Mouse (Mus musculus) limb, embryonic 14.5 days (tissue): ENCODE measurements at regions not wholly inside any gene's neighbourhood (a gene's known extent, or its start where the extent isn't known, plus 50 kb on each side); places are given as distances from the start of the nearest gene placed in this dataset.
A peak's percentile ranks its signal among the peaks of the same experiment; 100 is the strongest.

Source experiments
- ATAC-seq: fragments of 200-750 bp; cut with Nextera tagmentation; 2 replicates; pipeline ENCODE4 v1.8.0; 2017; ENCODE audit warnings: low read depth, moderate number of reproducible peaks, moderate TSS enrichment; ENCODE audit not compliant: low FRiP score
- DNase-seq: peaks from one replicate; pipeline ENCODE4 v3.0.0-alpha.2; 2015; ENCODE audit warnings: low spot score
- H3K27ac ChIP-seq: fragments of 300-500 bp; sonication (generic); replicated peaks from 2 replicates; pipeline ENCODE4 v1.5.1; 2014; ENCODE audit warnings: low read depth, mild to moderate bottlenecking, low read length, moderate library complexity, mixed read lengths
- H3K27me3 ChIP-seq: fragments of 300-500 bp; sonication (generic); 2 replicates; pipeline ENCODE4 v1.6.1; 2014; ENCODE audit warnings: low read length, mixed read lengths; ENCODE audit not compliant: control insufficient read depth, insufficient read depth
- H3K36me3 ChIP-seq: fragments of 300-500 bp; sonication (generic); 2 replicates; pipeline ENCODE4 v1.6.1; 2014; ENCODE audit warnings: mild to moderate bottlenecking, low read length, moderate library complexity, mixed read lengths; ENCODE audit not compliant: control insufficient read depth, insufficient read depth
- H3K4me1 ChIP-seq: fragments of 300-500 bp; sonication (generic); 2 replicates; pipeline ENCODE4 v1.6.1; 2014; ENCODE audit warnings: antibody characterized with exemption, low read length, mixed read lengths; ENCODE audit not compliant: control insufficient read depth, insufficient read depth
- H3K4me2 ChIP-seq: fragments of 300-500 bp; sonication (generic); replicated peaks from 2 replicates; pipeline ENCODE4 v1.6.1; 2014; ENCODE audit warnings: low read depth, mild to moderate bottlenecking, low read length, moderate library complexity; ENCODE audit not compliant: severe bottlenecking
- H3K4me3 ChIP-seq: fragments of 300-500 bp; sonication (generic); replicated peaks from 2 replicates; pipeline ENCODE4 v1.5.1; 2014; ENCODE audit warnings: low read length
- H3K9ac ChIP-seq: fragments of 300-500 bp; sonication (generic); 2 replicates; pipeline ENCODE4 v1.6.1; 2014; ENCODE audit warnings: mild to moderate bottlenecking, low read depth, low read length, moderate library complexity; ENCODE audit not compliant: severe bottlenecking
- H3K9me3 ChIP-seq: fragments of 300-500 bp; sonication (generic); 2 replicates; pipeline ENCODE4 v1.6.1; 2016; ENCODE audit warnings: low read length; ENCODE audit not compliant: control insufficient read depth
- POLR2A ChIP-seq: fragments of 200-500 bp; IDR thresholded peaks from 2 replicates; pipeline ENCODE4 v1.8.0; 2012; ENCODE audit warnings: inconsistent platforms, mild to moderate bottlenecking, moderate library complexity, borderline replicate concordance; ENCODE audit not compliant: insufficient read depth, insufficient read length; ENCODE audit errors: extremely low read depth
- WGBS: fragments of 180-500 bp; shearing (Covaris S2); extraction: QIAGEN DNeasy Blood & Tissue Kit; methylation state at CpG from one replicate; pipeline ENCODE4 v1.1.7; 2014; 5-methylcytosine and 5-hydroxymethylcytosine counted together

DNA sequence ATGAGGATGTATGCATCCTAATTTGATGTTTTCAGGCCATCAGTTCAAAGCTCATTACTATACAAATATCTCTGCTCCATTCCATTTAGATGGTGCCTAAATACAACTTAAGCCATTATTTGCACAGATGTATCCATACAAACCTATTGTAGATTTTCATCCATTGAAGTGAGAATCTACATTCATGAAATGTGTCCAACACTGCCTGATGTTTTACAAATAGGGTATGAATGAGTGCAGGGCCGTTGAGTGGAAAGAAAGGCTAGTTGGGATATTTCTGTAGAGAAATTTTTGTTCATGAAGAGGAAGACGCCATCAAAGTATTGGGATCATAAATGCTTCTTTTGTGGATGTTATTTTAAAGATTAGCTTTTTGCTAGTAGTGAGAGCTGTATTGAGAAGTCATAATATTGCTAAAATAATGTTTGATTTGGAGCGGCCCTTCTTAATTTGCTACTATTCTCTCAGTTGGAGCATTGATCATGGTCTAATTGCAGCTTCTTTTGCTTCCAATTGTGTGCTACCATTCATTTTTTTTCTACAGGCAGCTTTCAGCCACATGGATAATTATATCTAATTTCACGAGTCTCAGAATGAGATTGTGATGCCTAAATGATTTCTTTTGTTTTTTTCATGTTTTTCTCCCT, 822.9 kb upstream of the Gje1 start:
- H3K27ac ChIP-seq: no peak overlapping the region
- no peaks in the 10 kb centered on the region for H3K27me3 ChIP-seq
- H3K4me3 ChIP-seq: no peak overlapping the region
- no peaks in the 10 kb centered on the region for H3K9me3 ChIP-seq
- WGBS: 87% methylated on average over 4 of the region's 4 CpGs
- H3K36me3 ChIP-seq: no peaks in the 10 kb centered on the region
- no peak for ATAC-seq
- TF ChIP-seq POLR2A: no peak
- H3K4me1 ChIP-seq: no peaks in the 10 kb centered on the region
- H3K4me2 ChIP-seq: no peak overlapping the region
- no peak for DNase-seq
- no peak overlapping the region for H3K9ac ChIP-seq

DNA sequence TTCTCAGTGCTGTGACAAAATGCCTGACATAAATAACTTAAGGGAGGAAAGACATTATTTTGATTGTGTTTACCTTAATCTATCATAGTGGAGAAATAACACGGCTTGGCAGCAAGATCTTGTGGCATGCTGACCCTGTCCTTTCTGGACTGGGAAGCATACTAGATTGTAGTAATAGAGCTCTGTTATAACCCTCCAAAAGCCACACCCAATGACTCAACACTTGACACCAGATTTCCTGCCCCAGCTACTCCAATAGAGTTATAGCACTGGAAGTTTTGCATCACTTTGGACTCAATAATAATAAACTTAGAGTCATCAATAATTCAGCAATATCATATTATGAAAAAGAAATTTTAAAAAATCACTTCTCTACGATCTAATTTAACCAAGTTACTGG, 818.0 kb upstream of the Gje1 start:
- WGBS: 92% methylated on average over 2 of the region's 2 CpGs

DNA sequence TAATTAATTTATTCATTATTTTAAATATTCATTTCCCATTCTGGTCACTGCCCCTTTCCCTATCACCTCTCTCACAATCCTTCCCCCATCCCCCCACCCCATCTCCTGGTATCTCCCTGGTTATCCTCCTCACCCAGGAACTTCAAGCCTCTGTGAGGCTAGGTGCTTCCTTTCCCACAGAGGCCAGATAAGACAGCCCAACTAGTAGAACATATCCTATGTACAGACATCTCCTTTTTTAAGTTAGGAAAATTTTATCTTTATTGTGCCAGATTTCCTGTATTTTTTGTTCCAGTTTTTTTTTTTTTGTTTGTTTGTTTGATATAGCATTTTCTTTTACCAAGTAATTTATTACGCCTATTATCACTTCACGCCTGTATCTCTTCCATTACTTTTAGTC, 769.4 kb upstream of the Gje1 start:
- Histone ChIP-seq H3K9ac (no peak overlapping the region), H3K9me3 (no peaks in the 10 kb centered on the region), H3K36me3 (no peaks in the 10 kb centered on the region), H3K4me3 (no peak overlapping the region), H3K4me1 (no peaks in the 10 kb centered on the region), H3K27ac (no peak overlapping the region), H3K4me2 (no peak overlapping the region), H3K27me3 (no peaks in the 10 kb centered on the region)
- DNase-seq (no peak), ATAC-seq (no peak)
- 94% methylated on average over 2 of the region's 2 CpGs for WGBS
- no peak for TF ChIP-seq POLR2A

More for the DNA sequence above, 818.0 kb upstream of the Gje1 start:
- Histone ChIP-seq H3K4me2 (no peak overlapping the region), H3K36me3 (no peaks in the 10 kb centered on the region), H3K27ac (no peak overlapping the region), H3K27me3 (no peaks in the 10 kb centered on the region), H3K9ac (no peak overlapping the region), H3K9me3 (no peaks in the 10 kb centered on the region), H3K4me1 (no peaks in the 10 kb centered on the region), H3K4me3 (no peak overlapping the region)
- DNase-seq (no peak), ATAC-seq (no peak)
- TF ChIP-seq POLR2A: no peak

DNA sequence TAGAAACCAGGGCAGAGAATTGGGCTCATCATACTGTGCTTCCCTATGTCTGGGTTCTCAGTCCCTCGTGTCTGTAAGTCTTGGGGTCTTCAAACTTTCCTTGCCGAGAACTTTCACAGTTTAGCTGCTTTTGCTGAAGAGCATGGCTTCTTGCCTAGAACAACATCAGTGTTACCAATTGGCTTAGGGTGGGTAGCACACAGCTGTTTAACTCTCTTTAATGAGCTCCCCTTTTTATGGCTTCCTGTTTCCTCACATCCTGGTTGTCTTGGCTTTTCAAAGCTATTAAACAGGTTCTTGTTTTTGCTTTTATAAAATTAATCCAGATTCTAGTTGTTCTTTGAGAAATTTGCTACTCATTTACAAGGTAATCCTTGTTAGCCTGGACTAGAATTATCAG, 725.3 kb upstream of the Gje1 start:
- ATAC-seq (no peak), DNase-seq (peak; percentile 20)
- no peak overlapping the region for H3K9ac ChIP-seq
- no peaks in the 10 kb centered on the region for H3K27me3 ChIP-seq
- no peaks in the 10 kb centered on the region for H3K36me3 ChIP-seq
- no peaks in the 10 kb centered on the region for H3K4me1 ChIP-seq
- H3K27ac ChIP-seq: no peak overlapping the region
- H3K9me3 ChIP-seq: no peaks in the 10 kb centered on the region
- no peak overlapping the region for H3K4me3 ChIP-seq
- TF ChIP-seq POLR2A: no peak
- no peak overlapping the region for H3K4me2 ChIP-seq
- 67% methylated on average over 2 of the region's 2 CpGs for WGBS

DNA sequence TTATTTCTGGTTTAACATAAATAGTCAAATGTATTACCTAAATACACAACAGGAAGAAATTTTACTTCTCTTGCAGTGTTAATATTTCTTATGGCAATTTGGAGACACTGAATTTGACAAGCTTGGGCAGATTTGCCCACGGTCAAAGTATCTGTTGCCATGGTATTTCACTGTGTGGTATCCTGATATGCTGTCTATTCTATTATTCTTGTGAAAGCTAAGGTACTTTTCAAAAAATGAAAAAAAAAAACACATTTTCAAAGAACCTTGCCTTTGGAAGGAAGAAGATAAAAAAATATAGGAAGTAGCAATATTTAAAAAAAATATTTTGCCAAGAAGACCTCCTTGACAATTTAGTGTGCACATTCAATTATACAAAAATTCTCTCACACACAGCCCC, 723.2 kb upstream of the Gje1 start:
- H3K27me3 ChIP-seq: no peaks in the 10 kb centered on the region
- no peaks in the 10 kb centered on the region for H3K36me3 ChIP-seq
- TF ChIP-seq POLR2A: no peak
- no peaks in the 10 kb centered on the region for H3K9me3 ChIP-seq
- no peak overlapping the region for H3K4me3 ChIP-seq
- H3K27ac ChIP-seq: no peak overlapping the region
- WGBS: 84% methylated on average over 1 of the region's 1 CpGs
- DNase-seq: no peak
- no peak for ATAC-seq
- no peaks in the 10 kb centered on the region for H3K4me1 ChIP-seq
- no peak overlapping the region for H3K9ac ChIP-seq
- no peak overlapping the region for H3K4me2 ChIP-seq

DNA sequence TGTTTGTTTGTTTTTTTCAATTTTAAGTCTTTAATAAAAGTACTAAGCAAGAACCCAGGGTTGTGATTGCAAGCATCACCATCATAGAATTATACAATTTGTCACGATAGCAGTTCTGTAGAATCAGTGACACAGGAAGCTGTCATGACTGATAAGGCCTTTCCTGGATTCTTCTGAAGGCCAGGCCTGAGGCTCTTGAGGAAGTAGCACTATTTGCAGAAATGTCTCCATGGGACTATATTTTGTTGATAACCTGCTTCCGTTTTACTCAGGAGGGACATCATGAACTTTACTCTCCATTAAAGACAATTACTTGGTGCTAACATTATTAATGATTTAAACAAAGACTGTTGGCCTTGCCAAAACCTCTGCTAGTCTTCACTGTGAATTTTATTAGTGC, 708.7 kb upstream of the Gje1 start:
- Histone ChIP-seq H3K9me3 (no peaks in the 10 kb centered on the region), H3K27ac (no peak overlapping the region), H3K27me3 (no peaks in the 10 kb centered on the region), H3K36me3 (no peaks in the 10 kb centered on the region), H3K4me3 (no peak overlapping the region), H3K9ac (no peak overlapping the region), H3K4me1 (no peaks in the 10 kb centered on the region), H3K4me2 (no peak overlapping the region)
- TF ChIP-seq POLR2A: no peak
- WGBS: 74% methylated on average over 2 of the region's 2 CpGs
- DNase-seq (no peak), ATAC-seq (no peak)
